Mouse (Mus musculus): ENCODE measurements around the gene Smarcd3. TPM values are rescaled to one million over a fixed set of nuclear protein-coding genes. Genes with fewer than 3 reads are reported as not detected.

The Smarcd3 gene
- total RNA-seq, 2 experiments from 2014 or later = 172 to 203 TPM

DNA sequence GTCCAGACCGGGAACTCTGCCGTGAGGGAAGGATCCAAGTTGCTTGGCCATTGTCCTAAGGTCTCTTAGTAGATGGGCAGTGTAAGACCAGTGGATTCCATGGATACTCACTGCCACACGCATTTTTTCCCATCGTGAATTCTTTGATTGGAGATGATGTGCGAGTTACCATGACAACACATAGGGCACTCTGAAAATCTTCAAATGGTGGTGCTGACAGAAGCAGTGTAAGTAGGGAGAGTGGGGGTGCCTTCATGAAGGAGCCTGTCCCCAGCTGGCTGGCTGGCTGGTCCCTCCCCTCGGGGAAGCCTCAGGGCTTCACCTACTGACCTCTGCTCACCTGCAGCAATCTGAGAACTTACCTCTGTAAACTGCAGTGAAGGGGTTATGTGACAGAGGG, 14.9 kb upstream of the Smarcd3 start:
- TF ChIP-seq CTCF (IDR thresholded peaks at IDR 0.05) = no peak

GRCm38 (mm10) chr5:24638131-24638530, 13.9 kb upstream of the Smarcd3 start:
- H3K27ac ChIP-seq = no peak overlapping the region
- no peak overlapping the region for H3K4me3 ChIP-seq
- no peak for DNase-seq
- intact Hi-C loops (cut with DNase I) = no loop called here
- no peak for TF ChIP-seq CTCF (IDR thresholded peaks at IDR 0.05)

More for the DNA sequence above, 14.9 kb upstream of the Smarcd3 start:
- Histone ChIP-seq H3K27ac (no peak overlapping the region), H3K4me3 (no peak overlapping the region)
- DNase-seq = no peak
- intact Hi-C loops (cut with DNase I) = no loop called here

- no peak overlapping the region for H3K4me3 ChIP-seq
- peak; percentile 12; the same call in 1 of the 2 replicates for TF ChIP-seq CTCF (IDR thresholded peaks at IDR 0.05)
- intact Hi-C loops (cut with DNase I) = no loop called here
- H3K27ac ChIP-seq = no peak overlapping the region
- no peak for DNase-seq
Measured at GRCm38 (mm10) chr5:24636987-24637386, 12.8 kb upstream of the Smarcd3 start.

GRCm38 (mm10) chr5:24635526-24636141, 11.4 kb upstream of the Smarcd3 start:
- intact Hi-C loops (cut with DNase I) = no loop called here
- no peak for DNase-seq
- Histone ChIP-seq H3K4me3 (no peak overlapping the region), H3K27ac (no peak overlapping the region)
- TF ChIP-seq CTCF (IDR thresholded peaks at IDR 0.05) = no peak

DNA sequence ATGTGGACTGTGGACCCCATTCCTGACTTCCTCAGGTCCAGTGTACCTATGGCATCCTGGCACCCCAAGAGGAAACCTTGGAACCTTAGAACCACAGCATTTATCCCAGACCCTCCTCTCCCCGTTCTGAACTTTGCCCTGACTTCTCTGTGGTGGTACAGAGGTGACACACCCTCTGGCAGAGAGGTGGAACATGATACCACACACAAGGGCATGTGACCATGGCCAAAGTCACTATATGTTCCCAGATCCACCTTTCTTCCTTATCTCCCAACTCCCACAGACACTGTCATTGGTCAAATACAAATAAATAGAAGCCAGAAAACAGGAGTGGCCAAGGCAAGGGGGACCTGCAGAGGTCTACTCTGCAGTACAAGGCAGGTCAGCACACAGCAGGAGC, 10.9 kb upstream of the Smarcd3 start:
- Histone ChIP-seq H3K27ac (no peak overlapping the region), H3K4me3 (no peak overlapping the region)
- no peak for TF ChIP-seq CTCF (IDR thresholded peaks at IDR 0.05)
- no peak for DNase-seq
- intact Hi-C loops (cut with DNase I) = no loop called here

GRCm38 (mm10) chr5:24629712-24630111, 5.5 kb upstream of the Smarcd3 start:
- TF ChIP-seq CTCF (IDR thresholded peaks at IDR 0.05) = no peak
- no peak for DNase-seq
- intact Hi-C loops (cut with DNase I) = no loop called here
- Histone ChIP-seq H3K4me3 (no peak overlapping the region), H3K27ac (no peak overlapping the region)

GRCm38 (mm10) chr5:24624822-24625120, 560 bp upstream of the Smarcd3 start:
- Histone ChIP-seq H3K27ac (no peak overlapping the region), H3K4me3 (peak overlapping the region; percentile 66)
- no peak for DNase-seq
- intact Hi-C loops (cut with DNase I) = no loop called here
- TF ChIP-seq CTCF (IDR thresholded peaks at IDR 0.05) = no peak

- no peak overlapping the region for H3K27ac ChIP-seq
- H3K4me3 ChIP-seq = peak overlapping the region; percentile 66
- intact Hi-C loops (cut with DNase I) = no loop called here
- DNase-seq = no peak
- no peak for TF ChIP-seq CTCF (IDR thresholded peaks at IDR 0.05)
Measured at GRCm38 (mm10) chr5:24623041-24623985, 898 bp downstream of the Smarcd3 start.

DNA sequence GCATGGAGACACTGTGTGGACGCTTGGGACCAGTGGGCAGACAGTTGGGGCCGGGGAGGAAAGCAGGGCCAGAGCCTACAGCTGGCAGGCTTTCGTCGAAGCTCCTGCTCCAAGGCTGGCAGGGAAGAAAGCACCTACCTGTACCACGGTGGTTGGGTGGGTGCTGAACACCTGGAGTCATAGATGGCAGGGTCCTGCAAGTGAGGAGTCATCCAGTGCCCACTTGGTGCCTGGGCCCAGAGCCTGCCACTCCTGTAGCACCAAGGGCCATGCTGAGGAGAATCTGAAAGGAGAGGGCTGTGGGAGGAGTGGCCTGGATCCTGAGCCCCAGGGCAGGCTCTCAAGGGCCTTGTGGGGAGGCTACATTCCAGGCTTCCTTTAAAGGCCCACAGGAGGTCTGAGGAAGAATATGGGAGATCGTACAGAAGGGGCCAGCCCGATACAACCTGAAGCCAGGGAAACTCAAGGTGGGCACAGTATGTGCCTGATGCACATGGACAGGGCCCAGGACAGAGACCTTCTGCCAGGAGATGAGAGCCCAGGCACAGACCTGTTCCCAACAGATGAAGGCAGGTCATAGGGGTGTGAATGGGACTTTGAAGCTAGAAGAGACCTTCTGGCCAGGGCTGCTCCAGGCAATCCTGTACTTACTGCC, 1.7 kb downstream of the Smarcd3 start:
- no peak overlapping the region for H3K27ac ChIP-seq
- intact Hi-C loops (cut with DNase I) = no loop called here
- DNase-seq = no peak
- no peak overlapping the region for H3K4me3 ChIP-seq
- TF ChIP-seq CTCF (IDR thresholded peaks at IDR 0.05) = no peak

- intact Hi-C loops (cut with DNase I) = no loop called here
- TF ChIP-seq CTCF (IDR thresholded peaks at IDR 0.05) = no peak
- Histone ChIP-seq H3K4me3 (no peak overlapping the region), H3K27ac (no peak overlapping the region)
- no peak for DNase-seq
Measured at GRCm38 (mm10) chr5:24620626-24621025, 3.6 kb downstream of the Smarcd3 start.

GRCm38 (mm10) chr5:24620116-24620515, 4.1 kb downstream of the Smarcd3 start:
- intact Hi-C loops (cut with DNase I) = no loop called here
- Histone ChIP-seq H3K27ac (no peak overlapping the region), H3K4me3 (no peak overlapping the region)
- TF ChIP-seq CTCF (IDR thresholded peaks at IDR 0.05) = no peak
- DNase-seq = no peak

DNA sequence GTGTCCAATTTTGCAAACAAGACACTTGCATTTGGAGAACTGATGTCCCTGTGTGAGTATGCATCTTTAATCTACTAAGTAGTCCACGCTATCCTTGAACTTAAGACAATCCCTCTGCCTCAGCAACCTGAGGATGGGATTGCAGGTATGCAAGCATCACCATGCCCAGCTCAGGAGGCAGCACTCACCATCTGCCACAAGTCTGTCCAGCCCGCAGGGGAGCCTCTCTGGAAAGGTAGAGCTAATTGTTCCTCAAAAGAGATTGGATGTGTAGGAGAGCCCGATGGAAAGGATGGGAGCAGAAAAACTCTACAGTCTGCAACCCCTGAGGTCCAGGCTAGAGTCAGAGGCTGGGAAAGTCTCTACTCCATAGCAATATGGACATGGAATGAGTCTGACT, 5.3 kb downstream of the Smarcd3 start:
- intact Hi-C loops (cut with DNase I) = no loop called here
- Histone ChIP-seq H3K27ac (no peak overlapping the region), H3K4me3 (no peak overlapping the region)
- TF ChIP-seq CTCF (IDR thresholded peaks at IDR 0.05) = no peak
- no peak for DNase-seq

GRCm38 (mm10) chr5:24615097-24615496, 9.1 kb downstream of the Smarcd3 start:
- no peak overlapping the region for H3K4me3 ChIP-seq
- intact Hi-C loops (cut with DNase I) = no loop called here
- DNase-seq = no peak
- TF ChIP-seq CTCF (IDR thresholded peaks at IDR 0.05) = no peak
- no peak overlapping the region for H3K27ac ChIP-seq
